Mouse (Mus musculus) kidney, adult 18-20 months (tissue): ENCODE measurements at regions not wholly inside any gene's neighbourhood (a gene's known extent, or its start where the extent isn't known, plus 50 kb on each side); places are given as distances from the start of the nearest gene placed in this dataset.

Experiments used
- DNase-seq: peaks from one replicate; pipeline ENCODE4 v3.0.0; 2021

GRCm38 (mm10) chr12:91965937-91966336 is 117.0 kb upstream of the Sel1l start:
- no peak for DNase-seq

GRCm38 (mm10) chr12:91963239-91963638 is 114.3 kb upstream of the Sel1l start:
- DNase-seq = no peak

- DNase-seq = no peak
These were observed 109.1 kb upstream of the Sel1l start for GRCm38 (mm10) chr12:91958086-91958485.

DNA sequence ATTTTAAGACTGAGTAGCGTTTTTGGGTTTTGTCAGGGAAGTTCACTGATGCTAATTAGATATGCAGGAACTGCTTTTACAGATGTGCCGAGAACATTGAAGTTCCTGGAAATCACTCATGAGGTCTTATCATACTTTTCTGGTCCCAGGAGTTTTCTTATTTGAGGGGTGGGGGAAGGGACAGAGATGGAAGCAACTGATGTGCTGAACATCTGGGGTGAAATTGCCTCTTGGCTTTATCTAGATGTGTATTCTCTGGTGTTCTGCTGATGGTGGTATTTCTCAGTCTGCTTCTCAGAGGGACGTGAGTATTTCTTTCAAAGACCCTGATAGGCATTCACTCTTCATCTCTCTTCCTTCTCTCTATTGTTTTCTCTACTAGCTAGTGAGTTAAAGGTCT is 107.5 kb upstream of the Sel1l start:
- DNase-seq = no peak

GRCm38 (mm10) chr12:91948602-91949167 is 99.7 kb upstream of the Sel1l start:
- DNase-seq = no peak

GRCm38 (mm10) chr12:91947998-91948397 is 99.0 kb upstream of the Sel1l start:
- no peak for DNase-seq

DNA sequence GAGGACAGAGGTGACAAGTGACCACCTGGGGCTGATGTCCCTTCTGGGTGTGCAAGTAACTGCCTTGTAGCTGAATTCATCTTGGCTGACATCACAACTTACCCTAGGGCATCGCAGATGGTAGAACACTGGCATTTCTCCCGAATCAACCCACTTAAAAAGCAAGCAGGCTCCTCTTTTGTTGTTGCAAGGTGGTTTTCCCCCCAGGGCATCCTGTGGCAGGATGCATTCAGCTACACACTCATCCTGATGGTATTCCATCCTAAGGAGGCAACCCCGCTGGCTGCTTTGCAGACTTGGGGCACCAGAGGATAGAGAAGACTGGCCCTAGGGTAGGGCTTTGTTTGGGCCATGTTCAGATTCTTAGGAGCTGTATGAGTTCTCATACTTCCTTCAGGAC is 97.6 kb upstream of the Sel1l start:
- DNase-seq = no peak

DNA sequence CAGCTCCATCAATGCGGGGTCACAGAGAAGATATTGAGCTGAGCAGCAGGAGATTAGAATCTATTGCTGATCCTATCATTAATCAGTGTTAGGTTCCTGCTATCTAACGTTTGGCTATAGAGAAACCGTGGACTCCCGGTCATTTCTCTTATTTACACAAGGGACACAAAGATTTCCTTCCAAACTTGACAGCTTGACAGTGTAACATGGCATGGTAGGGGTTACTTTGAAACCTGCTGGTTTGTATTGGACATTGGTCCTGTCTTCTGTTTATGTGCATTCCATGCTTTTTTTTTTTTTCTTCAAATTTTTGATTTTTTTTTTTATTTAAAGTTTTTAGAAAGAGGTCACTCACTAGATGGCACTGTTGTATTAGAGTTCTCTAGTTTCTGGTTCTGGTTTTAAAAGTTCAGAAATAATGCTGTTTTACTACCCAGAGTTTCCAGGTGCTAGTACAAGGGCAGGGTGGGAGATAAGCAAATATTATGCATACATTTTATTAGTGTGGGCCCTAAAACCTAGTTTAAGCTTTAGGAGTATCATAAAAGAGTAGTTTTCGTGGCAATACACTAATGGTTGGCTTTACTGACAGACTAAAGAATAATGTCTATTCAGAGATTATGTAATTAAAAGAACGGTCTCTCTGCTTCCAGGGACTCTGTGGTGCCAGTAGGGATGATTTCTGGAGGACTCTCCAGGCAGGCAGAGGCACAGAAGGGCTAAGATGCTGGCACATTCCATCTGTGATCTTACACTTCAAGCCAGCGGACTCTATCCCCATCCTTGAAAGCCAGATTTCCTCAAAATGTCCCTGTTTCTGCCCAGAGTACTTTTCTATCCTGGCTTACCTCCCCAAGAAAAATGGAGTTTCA is 83.8 kb upstream of the Sel1l start:
- DNase-seq = no peak

- DNase-seq = no peak
These were observed 82.6 kb upstream of the Sel1l start for GRCm38 (mm10) chr12:91931586-91931985.

GRCm38 (mm10) chr12:91929386-91930054 is 80.6 kb upstream of the Sel1l start:
- no peak for DNase-seq

DNA sequence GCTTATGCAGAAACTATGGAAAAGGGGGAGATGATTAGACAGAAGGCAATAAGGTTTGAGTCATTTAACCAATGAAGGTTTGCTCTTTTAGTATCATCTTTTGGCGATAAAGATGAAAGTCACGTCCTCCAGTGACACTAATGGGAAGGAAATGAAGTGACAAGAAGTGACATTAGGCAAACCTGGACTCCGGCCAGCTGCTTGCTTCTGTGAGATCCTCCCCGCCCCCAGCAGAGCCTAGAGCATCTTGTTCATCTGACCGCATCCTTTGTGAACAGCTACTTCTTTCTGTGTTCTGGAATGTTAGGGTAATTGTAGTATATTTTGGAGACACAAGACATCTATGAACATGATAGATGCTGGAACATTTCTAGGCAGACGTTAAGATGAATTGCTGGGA is 78.6 kb upstream of the Sel1l start:
- DNase-seq = no peak

DNA sequence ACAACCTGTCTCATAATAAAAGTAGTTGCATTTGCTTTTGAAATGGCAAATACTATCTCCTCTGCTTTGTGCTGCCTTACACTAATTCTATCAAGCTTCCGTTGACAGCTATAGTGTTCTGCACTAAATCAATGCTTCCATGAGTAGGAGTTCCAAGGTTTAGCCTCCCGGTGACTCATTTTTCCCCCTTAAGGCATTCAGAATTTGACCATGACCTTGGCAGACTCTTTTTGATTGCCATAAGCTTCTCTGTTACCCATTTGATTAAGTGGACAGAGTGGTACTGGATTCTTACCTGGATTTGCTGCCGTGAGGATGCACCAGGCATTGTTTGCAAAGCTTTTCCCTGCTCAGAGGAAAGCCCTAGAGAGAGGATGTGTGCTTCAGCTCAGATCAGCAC is 66.5 kb upstream of the Sel1l start:
- DNase-seq = no peak

DNA sequence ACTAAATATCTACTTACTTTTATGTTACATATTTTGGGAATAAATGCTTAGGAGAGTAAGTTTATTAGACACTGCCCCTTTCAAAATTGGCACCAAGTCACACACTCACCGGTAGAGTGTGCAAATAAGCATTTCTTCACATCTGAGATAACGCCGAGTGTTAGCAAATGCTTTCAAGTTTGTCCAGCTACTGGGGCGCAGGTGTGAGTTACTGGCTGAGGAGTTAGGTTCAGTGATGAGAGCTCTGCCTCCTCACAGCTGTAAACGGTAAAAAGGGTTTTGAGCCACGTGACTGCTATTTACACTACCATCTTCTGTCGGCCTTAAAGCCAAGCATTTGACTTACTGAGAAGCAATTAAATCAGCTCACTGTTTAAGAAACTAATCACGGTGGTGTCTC is 61.6 kb upstream of the Sel1l start:
- no peak for DNase-seq
